Mouse (Mus musculus): Measurements from ENCODE around the gene Madd. TPM values are rescaled to one million over a fixed set of nuclear protein-coding genes. Genes with fewer than 3 reads are reported as not detected.

Gene Madd
- polyA plus RNA-seq, 2 experiments = 2.7 to 7.1 TPM

- Histone ChIP-seq H3K27ac (no peak overlapping the region), H3K9me3 (ENCODE audit: control insufficient read depth, low read length) (no peaks in the 10 kb centered on the region), H3K9ac (replicated peaks) (no peak overlapping the region), H3K4me2 (ENCODE audit: low read depth) (no peak overlapping the region), H3K4me1 (replicated peaks; ENCODE audit: control insufficient read depth in 2 of 2, insufficient read depth in 2 of 2, low read length in 1 of 2) (peaks cover 14 to 20% of the 10 kb centered on the region in 2 experiments; a peak in 3 of 4 replicates), H3K27me3 (ENCODE audit: control insufficient read depth, insufficient read depth, low read length) (no peaks in the 10 kb centered on the region), H3K4me3 (ENCODE audit: insufficient read depth in 1 of 2, low read depth in 2 of 2, low read length in 2 of 2) (no peak overlapping the region), H3K36me3 (replicated peaks; ENCODE audit: control insufficient read depth, insufficient read depth, low read depth) (peaks cover 6% of the 10 kb centered on the region; the same call in 1 of the 2 replicates)
- 35% methylated on average over 5 of the region's 5 CpGs for WGBS (ENCODE audit: insufficient replicate concordance)
- DNase-seq (ENCODE audit: low read depth in 3 of 3, low spot score in 3 of 3) (no peak), ATAC-seq (ENCODE audit: insufficient read depth) (peak; percentile 48)
- TF ChIP-seq CTCF (IDR thresholded peaks at IDR 0.05; ENCODE audit: low read depth) = no peak
These were observed 20.1 kb downstream of the Madd start for GRCm38 (mm10) chr2:91163532-91163931.

- Histone ChIP-seq H3K27ac (no peak overlapping the region), H3K27me3 (ENCODE audit: control insufficient read depth, insufficient read depth, low read length) (no peaks in the 10 kb centered on the region), H3K9ac (replicated peaks) (no peak overlapping the region), H3K9me3 (ENCODE audit: control insufficient read depth, low read length) (no peaks in the 10 kb centered on the region), H3K4me2 (ENCODE audit: low read depth) (no peak overlapping the region), H3K4me1 (replicated peaks; ENCODE audit: control insufficient read depth in 2 of 2, insufficient read depth in 2 of 2, low read length in 1 of 2) (peaks cover 14 to 20% of the 10 kb centered on the region in 2 experiments; a peak in 3 of 4 replicates), H3K36me3 (replicated peaks; ENCODE audit: control insufficient read depth, insufficient read depth, low read depth) (peaks cover 8% of the 10 kb centered on the region; the same call in 1 of the 2 replicates), H3K4me3 (ENCODE audit: insufficient read depth in 1 of 2, low read depth in 2 of 2, low read length in 2 of 2) (no peak overlapping the region)
- WGBS (ENCODE audit: insufficient replicate concordance) = 65% methylated on average over 4 of the region's 4 CpGs
- TF ChIP-seq EP300 (IDR thresholded peaks at IDR 0.05; ENCODE audit: low read depth) = no peak
- TF ChIP-seq CTCF (IDR thresholded peaks at IDR 0.05; ENCODE audit: low read depth) = no peak
- no peak for ATAC-seq (ENCODE audit: insufficient read depth)
- DNase-seq (ENCODE audit: low read depth in 3 of 3, low spot score in 3 of 3) = no peak
These were observed 20.7 kb downstream of the Madd start for GRCm38 (mm10) chr2:91162952-91163351.

GRCm38 (mm10) chr2:91160591-91160990 is 23.0 kb downstream of the Madd start:
- Histone ChIP-seq H3K27me3 (ENCODE audit: control insufficient read depth, insufficient read depth, low read length) (no peaks in the 10 kb centered on the region), H3K4me3 (ENCODE audit: insufficient read depth in 1 of 2, low read depth in 2 of 2, low read length in 2 of 2) (no peak overlapping the region), H3K4me1 (replicated peaks; ENCODE audit: control insufficient read depth in 2 of 2, insufficient read depth in 2 of 2, low read length in 1 of 2) (peaks cover 14 to 20% of the 10 kb centered on the region in 2 experiments; a peak in 3 of 4 replicates), H3K36me3 (replicated peaks; ENCODE audit: control insufficient read depth, insufficient read depth, low read depth) (peaks cover 11% of the 10 kb centered on the region; the same call in 1 of the 2 replicates), H3K9ac (replicated peaks) (no peak overlapping the region), H3K4me2 (ENCODE audit: low read depth) (no peak overlapping the region), H3K27ac (no peak overlapping the region), H3K9me3 (ENCODE audit: control insufficient read depth, low read length) (no peaks in the 10 kb centered on the region)
- no peak for DNase-seq (ENCODE audit: low read depth in 3 of 3, low spot score in 3 of 3)
- no peak for ATAC-seq (ENCODE audit: insufficient read depth)
- 66% methylated on average over 6 of the region's 6 CpGs for WGBS (ENCODE audit: insufficient replicate concordance)
- TF ChIP-seq EP300 (IDR thresholded peaks at IDR 0.05; ENCODE audit: low read depth) (no peak), CTCF (IDR thresholded peaks at IDR 0.05; ENCODE audit: low read depth) (no peak)

GRCm38 (mm10) chr2:91157002-91157752 is 26.5 kb downstream of the Madd start:
- Histone ChIP-seq H3K27ac (no peak overlapping the region), H3K9me3 (ENCODE audit: control insufficient read depth, low read length) (no peaks in the 10 kb centered on the region), H3K9ac (replicated peaks) (no peak overlapping the region), H3K27me3 (ENCODE audit: control insufficient read depth, insufficient read depth, low read length) (no peaks in the 10 kb centered on the region), H3K4me2 (ENCODE audit: low read depth) (no peak overlapping the region), H3K36me3 (replicated peaks; ENCODE audit: control insufficient read depth, insufficient read depth, low read depth) (peaks cover 13% of the 10 kb centered on the region), H3K4me3 (ENCODE audit: insufficient read depth in 1 of 2, low read depth in 2 of 2, low read length in 2 of 2) (no peak overlapping the region), H3K4me1 (replicated peaks; ENCODE audit: control insufficient read depth in 2 of 2, insufficient read depth in 2 of 2, low read length in 1 of 2) (no peaks in the 10 kb centered on the region)
- WGBS (ENCODE audit: insufficient replicate concordance) = 59% methylated on average over 6 of the region's 6 CpGs
- TF ChIP-seq CTCF (IDR thresholded peaks at IDR 0.05; ENCODE audit: low read depth) = no peak
- TF ChIP-seq EP300 (IDR thresholded peaks at IDR 0.05; ENCODE audit: low read depth) = no peak
- ATAC-seq (ENCODE audit: insufficient read depth) (no peak), DNase-seq (ENCODE audit: low read depth in 3 of 3, low spot score in 3 of 3) (no peak)

GRCm38 (mm10) chr2:91154091-91154490 is 29.5 kb downstream of the Madd start:
- Histone ChIP-seq H3K9me3 (ENCODE audit: control insufficient read depth, low read length) (no peaks in the 10 kb centered on the region), H3K4me2 (ENCODE audit: low read depth) (no peak overlapping the region), H3K27ac (no peak overlapping the region), H3K4me3 (ENCODE audit: insufficient read depth in 1 of 2, low read depth in 2 of 2, low read length in 2 of 2) (no peak overlapping the region), H3K9ac (replicated peaks) (no peak overlapping the region), H3K36me3 (replicated peaks; ENCODE audit: control insufficient read depth, insufficient read depth, low read depth) (peaks cover 9% of the 10 kb centered on the region), H3K4me1 (replicated peaks; ENCODE audit: control insufficient read depth in 2 of 2, insufficient read depth in 2 of 2, low read length in 1 of 2) (no peaks in the 10 kb centered on the region), H3K27me3 (ENCODE audit: control insufficient read depth, insufficient read depth, low read length) (no peaks in the 10 kb centered on the region)
- no peak for TF ChIP-seq EP300 (IDR thresholded peaks at IDR 0.05; ENCODE audit: low read depth)
- TF ChIP-seq CTCF (IDR thresholded peaks at IDR 0.05; ENCODE audit: low read depth) = no peak
- WGBS (ENCODE audit: insufficient replicate concordance) = 85% methylated on average over 3 of the region's 3 CpGs
- no peak for ATAC-seq (ENCODE audit: insufficient read depth)
- no peak for DNase-seq (ENCODE audit: low read depth in 3 of 3, low spot score in 3 of 3)

Data from liver, embryonic 14.5 days (tissue).